Mouse (Mus musculus) telencephalon, adult 2 months (tissue): ENCODE results near the gene Myog.

Experiments used
- DNase-seq: peaks from one replicate; pipeline ENCODE4 v3.0.0-alpha.2; 2011; ENCODE audit warnings: low read depth, low spot score

Gene Myog

DNA sequence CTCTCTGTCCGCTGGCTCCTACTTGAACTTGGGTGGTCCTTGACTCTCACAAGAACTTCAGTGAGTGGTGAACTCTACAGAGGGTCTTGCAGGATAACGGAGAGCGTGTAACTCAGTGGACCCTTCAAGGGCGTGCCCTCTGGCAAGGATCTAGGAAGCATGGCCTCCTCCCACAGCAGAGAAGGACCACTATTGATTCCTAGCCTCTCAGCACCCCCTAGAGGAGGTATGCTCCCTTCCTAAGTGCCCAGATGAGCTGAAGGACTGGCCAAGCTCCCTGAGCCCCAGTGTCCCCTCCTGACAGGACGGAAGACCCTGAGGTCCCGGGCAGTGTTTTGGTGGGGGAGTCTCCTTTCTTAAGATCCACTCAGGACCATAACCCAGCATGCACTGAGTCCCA is 32.8 kb downstream of the Myog start:
- DNase-seq = no peak

DNA sequence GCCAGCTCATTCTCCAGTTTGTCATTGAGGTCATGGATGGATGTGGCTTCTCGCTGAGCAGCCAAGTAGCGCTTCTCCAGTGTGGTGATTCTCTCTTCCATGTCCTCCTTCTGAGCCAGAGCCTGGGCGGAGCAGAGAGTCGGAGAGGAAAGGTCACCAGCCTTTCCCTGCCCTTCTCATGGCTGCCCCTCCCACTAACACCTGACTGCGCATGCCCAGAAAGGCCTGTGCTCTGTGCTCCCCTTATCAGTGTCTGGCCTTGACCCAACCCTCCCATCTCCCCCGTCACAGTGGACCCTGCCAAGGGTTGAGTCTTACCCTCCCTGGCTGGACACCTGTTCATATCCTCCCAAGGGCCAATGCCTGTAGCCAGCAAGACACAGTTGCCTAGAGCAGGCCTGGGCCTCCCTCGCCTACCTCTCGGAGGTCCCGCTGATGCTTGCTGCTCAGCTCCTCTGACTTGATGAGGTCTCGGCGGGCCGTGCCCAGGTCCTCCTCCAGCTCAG is 37.1 kb downstream of the Myog start:
- DNase-seq = no peak

DNA sequence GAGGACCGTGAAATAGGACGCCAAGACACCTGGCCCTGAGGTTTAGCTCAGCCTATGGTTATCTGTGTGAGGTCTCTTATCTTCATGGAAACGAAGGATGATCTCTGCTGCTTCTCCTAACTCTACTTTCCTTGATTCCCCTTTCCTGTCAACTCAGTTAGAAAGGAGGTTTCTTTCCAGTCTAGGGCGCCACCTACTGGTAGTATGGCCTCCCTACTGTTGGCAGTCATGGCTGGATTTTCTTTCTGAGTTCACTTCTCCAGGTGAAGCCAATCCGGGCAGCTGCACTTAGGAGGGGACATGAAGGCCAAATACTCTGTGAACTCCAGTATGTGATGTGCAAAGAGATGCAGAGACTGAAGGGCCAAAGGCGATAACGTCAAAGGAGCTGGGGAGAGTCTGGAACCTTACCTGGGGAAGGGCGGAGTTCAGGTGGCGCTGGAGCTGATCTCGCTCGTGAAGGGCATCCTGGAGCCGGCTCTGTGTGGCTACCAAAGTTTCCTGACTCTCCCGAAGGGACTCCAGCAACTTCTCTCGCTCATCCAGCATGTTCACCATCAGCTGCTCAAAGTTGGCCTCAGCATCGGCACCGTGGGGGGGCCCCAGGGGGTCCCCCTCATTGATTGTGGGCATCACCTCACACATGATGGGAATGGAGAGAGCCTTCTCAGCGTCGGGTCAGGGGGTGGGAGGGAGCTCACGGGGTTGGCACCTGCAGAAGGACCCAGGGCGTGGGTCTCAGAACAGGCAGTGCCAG is 42.3 kb downstream of the Myog start:
- peak; percentile 47 for DNase-seq

DNA sequence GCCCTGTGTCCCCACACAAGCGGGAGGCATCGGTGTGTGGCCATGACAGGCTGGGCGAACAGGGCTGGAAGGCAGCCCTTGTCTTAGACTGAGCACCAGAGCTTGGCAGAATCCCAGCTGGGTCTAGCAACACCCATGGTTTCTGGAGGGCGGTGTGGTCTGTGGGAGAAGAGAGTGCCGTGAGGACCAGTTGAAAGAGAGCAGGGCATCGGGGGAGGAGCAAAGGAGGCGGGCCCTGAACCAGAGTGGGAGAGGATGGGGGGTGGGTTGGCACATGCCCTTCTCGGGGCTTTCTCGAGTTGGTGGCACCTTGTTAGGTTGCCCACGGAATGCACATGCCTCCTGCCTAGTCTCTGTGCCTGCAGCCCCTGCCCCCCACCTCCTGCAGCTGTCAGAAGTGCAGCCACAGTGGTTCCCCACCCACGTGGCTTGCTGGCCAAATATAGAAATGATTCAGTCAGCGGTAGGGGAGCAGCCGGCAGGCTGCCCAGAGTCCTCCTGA is 43.0 kb downstream of the Myog start, which contains the start of gene Ppfia4:
TSS of gene Ppfia4 (minus strand) at position 159 of the 502 bp plus-strand sequence.
- peak; percentile 82 for DNase-seq

DNA sequence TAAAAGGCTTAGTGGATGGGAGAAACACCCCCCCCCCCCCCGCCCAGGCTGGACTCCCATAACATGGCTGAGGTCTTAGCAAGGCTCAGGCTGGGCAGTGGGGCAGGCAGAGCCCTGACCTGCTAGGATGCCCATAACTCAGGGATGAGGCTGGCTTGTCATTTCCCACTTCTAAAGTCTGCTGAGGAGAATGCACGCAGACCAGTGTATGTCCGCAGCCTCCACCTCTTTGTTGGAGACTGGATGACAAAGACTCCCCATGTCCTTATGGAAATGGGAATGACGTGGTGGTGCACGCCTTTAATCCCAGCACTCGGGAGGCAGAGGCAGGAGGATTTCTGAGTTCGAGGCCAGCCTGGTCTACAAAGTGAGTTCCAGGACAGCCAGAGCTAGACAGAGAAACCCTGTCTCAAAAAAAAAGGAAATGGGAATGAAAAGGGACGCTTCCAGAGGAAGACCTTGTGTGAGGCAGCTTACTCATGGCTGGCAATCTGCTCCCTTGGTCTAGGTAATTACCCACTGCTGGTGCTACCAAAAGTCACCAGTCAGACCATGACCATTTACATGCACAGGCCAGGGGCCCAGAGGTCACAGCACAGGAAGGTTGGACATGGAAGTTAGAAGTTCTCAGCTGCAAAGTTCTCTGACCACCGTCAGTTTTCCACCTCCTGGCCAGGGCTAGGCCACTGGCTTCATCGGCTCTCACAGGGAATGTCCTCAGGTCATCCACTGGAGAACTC is 43.8 kb downstream of the Myog start:
- DNase-seq = no peak

DNA sequence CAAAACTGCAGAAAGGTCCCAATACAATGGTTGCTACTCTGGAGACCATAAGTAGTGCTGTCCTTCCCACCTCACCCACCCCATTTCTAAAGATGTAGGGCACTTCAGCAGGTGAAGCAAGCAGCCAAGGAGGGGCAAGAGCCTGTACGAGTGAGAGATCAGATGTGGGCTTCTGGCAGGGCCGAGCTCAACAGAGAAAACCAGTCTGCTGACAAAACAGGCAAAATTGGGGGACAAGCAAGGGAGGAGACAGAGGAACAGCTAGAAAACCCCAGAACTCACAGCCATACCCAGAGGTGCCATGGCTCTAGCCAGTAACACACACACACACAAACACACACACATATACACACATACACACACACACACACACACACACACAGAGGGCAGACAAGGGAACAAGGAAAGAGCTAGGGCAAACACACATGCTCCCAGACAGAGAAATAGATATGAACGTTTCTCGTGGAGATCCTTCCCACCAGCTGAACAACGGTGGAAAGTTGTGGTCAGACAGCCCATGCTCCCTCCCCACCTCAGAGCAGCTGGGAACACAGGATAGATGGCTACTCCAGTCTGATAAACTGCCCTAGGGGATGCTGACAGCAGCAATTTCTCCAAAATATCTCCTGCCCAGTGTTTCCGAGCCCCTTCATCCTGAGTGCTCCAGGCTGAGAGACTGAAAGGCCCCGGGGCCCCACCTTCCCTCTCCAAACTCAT is 44.5 kb downstream of the Myog start:
- DNase-seq = no peak

DNA sequence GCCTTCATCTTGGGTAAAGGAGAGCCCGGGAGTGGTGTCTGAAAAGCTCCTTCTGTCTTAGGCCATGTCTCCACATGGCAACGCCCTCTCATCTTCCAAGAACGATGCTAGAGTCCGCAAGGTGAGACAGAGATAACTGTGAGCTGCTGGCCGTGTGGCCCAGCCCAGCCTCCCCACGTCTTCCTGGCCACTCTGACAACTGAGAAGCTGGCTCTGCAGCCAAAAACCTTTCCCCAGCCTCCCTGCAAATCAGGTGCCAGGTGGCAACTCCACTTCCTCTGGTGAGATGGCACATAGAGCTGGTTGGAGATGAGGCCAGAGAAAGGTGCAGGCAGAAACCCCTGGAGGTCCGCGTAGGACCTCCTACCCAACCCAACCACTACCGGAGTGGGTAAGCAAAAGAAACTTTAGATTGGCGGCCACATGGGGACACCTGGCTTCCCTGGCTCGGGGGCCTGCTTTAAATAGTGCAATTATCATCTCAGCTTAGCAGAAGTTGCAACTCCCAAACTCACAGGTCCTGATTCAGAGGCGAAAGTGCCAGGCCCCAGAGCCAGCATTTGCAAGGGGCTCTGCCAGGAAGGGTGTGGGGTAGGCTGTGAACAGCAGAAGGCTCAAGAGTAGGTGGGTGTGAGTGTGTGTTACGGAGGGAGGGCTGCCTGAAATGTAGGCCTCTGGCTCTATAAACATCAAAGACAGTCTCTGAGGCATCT is 45.6 kb downstream of the Myog start:
- peak; percentile 85 for DNase-seq

DNA sequence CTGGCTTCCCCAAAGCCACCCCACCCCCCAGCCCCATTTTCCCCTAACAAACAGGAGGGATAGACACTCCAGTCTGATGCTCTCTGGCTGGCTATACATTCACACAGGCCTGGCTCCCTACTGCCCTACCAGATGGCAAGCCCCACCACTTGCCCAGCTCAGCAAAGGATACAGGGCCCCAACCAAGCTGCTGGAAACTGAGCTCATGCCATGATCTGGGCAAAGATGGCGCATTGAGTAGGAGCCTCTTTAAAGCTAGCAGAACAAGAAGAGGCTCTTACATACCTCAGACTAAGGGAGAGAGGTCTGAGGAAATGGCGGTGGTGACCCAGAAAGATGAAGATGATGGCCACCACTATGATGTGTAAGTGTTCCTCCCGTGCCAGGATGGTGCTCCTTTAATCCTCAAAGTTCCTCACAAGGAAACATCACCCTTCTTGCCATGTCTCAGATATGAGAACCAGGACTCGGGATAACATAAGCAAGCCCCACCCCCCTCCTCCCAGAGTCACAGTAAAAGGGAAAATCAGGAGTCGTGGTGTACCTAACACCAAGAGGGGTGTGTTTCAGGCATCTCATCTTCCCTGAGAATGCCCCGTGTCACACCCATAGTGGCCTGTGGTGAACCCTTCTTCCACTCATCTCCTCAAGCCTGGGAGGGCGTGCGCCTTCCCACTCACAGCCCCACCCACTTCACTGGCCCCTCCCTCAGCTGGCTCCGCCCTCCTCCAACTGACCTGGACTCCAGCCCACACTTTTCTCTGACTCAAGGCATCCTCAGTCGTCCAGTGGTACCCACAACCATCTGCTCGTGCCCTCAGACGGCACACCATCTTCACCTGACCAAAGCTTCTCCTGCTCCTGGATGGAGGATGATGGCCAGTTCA is 46.4 kb downstream of the Myog start:
- DNase-seq = no peak

DNA sequence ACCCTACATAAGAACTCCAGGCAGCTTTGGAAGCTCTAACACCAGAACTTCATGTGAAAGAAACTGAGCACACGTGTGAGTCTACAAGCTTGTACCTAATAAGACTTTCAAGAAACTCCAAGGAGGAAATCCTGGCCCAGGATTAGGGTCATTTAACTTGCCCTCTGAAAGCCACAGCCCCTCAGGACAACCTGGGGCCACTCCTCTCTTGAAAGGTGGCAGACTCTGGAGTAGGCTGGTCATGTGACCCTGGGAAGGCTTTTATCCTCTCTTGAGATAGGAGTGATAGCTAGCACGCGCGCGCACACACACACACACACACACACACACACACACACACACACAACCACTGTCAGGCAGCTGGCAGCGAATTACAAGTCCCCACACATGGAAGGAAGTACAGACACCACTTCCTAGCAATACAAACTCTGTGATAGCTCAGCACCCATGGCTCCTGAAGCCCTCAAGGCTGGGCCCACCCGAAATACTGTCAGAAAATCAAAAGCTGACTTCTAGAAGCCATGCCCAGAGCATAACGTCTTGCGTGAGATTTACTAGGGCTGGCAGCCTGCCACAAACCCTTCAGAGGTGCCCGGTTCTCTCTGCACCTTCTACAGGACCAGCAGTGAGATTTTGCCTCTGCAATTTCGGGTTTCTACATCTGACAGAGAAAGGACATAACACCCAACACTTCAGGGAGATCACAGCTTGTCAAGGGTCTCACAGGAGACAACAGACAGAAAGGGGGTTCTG is 47.3 kb downstream of the Myog start:
- DNase-seq = no peak

DNA sequence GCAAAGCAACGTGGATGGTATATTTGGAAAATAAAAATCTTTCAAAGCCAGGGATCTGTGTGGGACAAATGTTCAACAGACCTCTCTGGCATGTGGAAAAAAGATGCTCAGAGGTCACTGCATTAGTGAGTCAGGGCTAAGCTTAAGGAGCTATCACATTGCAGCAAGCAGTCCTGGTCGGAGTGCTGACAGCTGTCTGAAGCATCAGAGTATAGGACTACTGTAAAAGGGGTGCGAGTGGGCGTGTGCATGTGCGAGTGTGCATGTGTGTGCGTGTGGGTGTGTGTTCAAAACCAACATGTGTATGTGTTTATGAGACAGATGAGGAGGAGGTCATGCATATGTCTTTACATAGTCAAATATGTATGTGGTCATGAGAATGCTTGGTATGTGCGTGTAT is 49.4 kb downstream of the Myog start:
- no peak for DNase-seq

DNA sequence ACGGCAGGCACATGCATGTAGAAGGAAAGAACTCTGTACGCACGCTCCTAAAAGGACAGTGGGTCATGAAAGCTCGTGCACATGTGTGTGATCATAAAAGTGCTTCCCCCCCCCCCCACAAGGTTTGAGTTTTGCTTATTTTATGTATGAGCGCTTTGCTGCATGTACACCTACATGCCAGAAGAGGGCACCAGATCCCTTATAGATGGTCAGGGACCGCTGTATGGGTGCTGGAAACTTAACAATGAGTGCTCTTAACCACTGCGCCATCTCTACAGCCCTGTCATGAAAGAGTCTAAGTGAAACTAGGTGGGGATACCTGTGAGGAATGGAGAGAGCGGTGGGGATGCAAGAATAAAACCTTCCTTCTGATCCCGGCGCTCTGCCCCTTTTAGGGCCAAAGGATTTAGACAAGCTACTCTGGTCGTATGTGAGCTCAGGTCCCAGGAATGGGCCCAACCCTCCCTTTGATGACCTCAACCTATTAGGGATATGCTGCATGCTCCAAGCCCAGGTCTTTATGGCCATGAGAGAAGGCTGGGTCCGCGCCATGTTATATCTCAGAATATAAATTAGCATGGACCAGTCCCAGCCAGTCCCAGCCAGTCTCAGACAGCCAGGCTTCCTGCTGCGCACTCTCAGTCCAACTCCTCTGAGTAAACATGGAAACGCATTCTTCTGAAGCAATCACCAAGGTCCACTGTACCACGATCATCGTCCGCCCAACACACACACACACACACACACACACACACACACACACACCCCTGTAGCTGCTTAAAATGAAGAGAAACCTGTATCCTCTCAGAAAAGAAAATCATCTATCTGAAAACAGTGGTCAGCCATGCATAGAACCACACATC is 50.2 kb downstream of the Myog start:
- DNase-seq = no peak

DNA sequence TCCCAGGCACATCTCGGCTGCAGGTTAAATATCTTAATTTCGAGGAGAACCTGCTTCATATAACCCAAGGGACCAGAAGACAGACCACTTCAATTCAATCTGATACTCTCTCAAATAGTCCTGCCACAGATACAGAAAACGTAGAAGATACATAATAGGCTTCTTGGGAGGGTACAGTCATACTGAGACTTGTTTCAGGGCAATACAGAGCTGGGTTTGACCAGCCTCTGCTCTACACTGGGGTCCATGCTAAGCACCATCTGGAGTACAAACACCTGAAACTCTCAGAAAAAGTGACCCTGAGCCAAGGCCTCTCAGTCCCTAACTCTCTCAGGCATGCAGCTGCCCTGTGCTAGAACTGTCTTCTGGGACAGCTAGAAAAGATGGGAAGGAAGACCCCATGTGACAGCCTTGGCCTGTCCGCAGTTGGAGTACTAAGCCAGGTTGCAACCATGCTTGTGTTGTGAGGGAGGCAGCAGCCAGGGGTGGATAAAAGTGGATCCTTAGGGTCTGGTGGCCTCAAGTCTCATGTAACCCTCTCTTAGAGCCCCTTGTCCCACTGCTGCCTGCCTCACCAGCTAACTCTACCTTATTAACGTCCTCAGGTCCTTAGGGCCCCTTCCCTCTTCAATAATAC is 52.0 kb downstream of the Myog start:
- no peak for DNase-seq
